Mouse (Mus musculus) CH12.LX (cell line): ENCODE data around the gene Dnaaf5. TPM values are rescaled to one million over a fixed set of nuclear protein-coding genes. Genes with fewer than 3 reads are reported as not detected.

Experiments
- DNase-seq: peaks from one replicate; pipeline ENCODE4 v3.0.0-alpha.2; 2013; ENCODE audit errors: extremely low read depth
- H3K27ac ChIP-seq: 2 replicates; pipeline ENCODE4 v1.5.1; 2012; ENCODE audit warnings: low read depth, mild to moderate bottlenecking, control low read depth, moderate library complexity; ENCODE audit not compliant: insufficient read depth
- H3K27me3 ChIP-seq: replicated peaks from 2 replicates; pipeline ENCODE3; 2012; ENCODE audit warnings: inconsistent platforms
- H3K36me3 ChIP-seq, 2 experiments: replicated peaks in 1 of 2; 2 replicates each; pipeline versions ENCODE3 to v1.6.1; 2012; ENCODE audit warnings: inconsistent platforms in 1 of 2, low read length in 1 of 2, mild to moderate bottlenecking in 1 of 2, mixed read lengths in 1 of 2, moderate library complexity in 1 of 2; ENCODE audit not compliant: control insufficient read depth in 1 of 2, insufficient read depth in 1 of 2
- H3K4me1 ChIP-seq, 2 experiments: 2 replicates each; pipeline ENCODE4 v1.6.1; 2012; ENCODE audit warnings: inconsistent platforms in 1 of 2, moderate library complexity in 1 of 2; ENCODE audit not compliant: insufficient read depth in 2 of 2, control insufficient read depth in 1 of 2
- H3K4me2 ChIP-seq: 2 replicates; pipeline ENCODE4 v1.6.1; 2012; ENCODE audit warnings: low read depth, mild to moderate bottlenecking, control low read depth; ENCODE audit not compliant: poor library complexity, insufficient read depth, severe bottlenecking
- H3K4me3 ChIP-seq, 3 experiments: fragments of 150-350 bp in 1 of 3; sonication (generic) in 1 of 3; replicated peaks in 1 of 3; 2 replicates each; pipeline versions ENCODE3 to v1.5.1; 2011 to 2012; ENCODE audit warnings: low read depth in 2 of 3, low read length in 2 of 3, mild to moderate bottlenecking in 2 of 3, moderate library complexity in 2 of 3, control low read depth in 1 of 3, improper control_type of control experiment in 1 of 3, inconsistent platforms in 1 of 3, mixed read lengths in 1 of 3; ENCODE audit not compliant: poor library complexity in 1 of 3
- H3K79me2 ChIP-seq: replicated peaks from 2 replicates; pipeline ENCODE4 v1.6.1; 2012; ENCODE audit warnings: mild to moderate bottlenecking, moderate library complexity; ENCODE audit not compliant: control insufficient read depth, poor library complexity, insufficient read depth, severe bottlenecking; ENCODE audit errors: extremely low read depth
- H3K9ac ChIP-seq: 2 replicates; pipeline ENCODE4 v1.6.1; 2012; ENCODE audit warnings: low read depth, mild to moderate bottlenecking, control low read depth, moderate library complexity; ENCODE audit not compliant: insufficient read depth
- H3K9me3 ChIP-seq: replicated peaks from 2 replicates; pipeline ENCODE3; 2012; ENCODE audit warnings: low read length, inconsistent platforms, mixed read lengths
- CHD1 ChIP-seq: IDR thresholded peaks from 2 replicates; pipeline ENCODE4 v1.6.1; 2012; ENCODE audit warnings: low read depth, low read length, improper control_type of control experiment, inconsistent platforms
- CHD2 ChIP-seq: IDR thresholded peaks from 2 replicates; pipeline ENCODE4 v1.6.1; 2011; ENCODE audit warnings: low read length, improper control_type of control experiment
- EP300 ChIP-seq: IDR thresholded peaks from 2 replicates; pipeline ENCODE4 v1.6.1; 2011; ENCODE audit warnings: low read length, improper control_type of control experiment
- ETS1 ChIP-seq: conservative IDR thresholded peaks from 2 replicates; pipeline ENCODE4 v1.6.1; 2012; ENCODE audit warnings: low read depth, mild to moderate bottlenecking, inconsistent platforms, low read length, improper control_type of control experiment, moderate library complexity
- IRF4 ChIP-seq: IDR thresholded peaks from 2 replicates; pipeline ENCODE4 v1.6.1; 2014; ENCODE audit warnings: low read depth, mild to moderate bottlenecking, inconsistent platforms, low read length, improper control_type of control experiment
- JUN ChIP-seq: IDR thresholded peaks from 2 replicates; pipeline ENCODE4 v1.6.1; 2011; ENCODE audit warnings: low read depth, mild to moderate bottlenecking, low read length, improper control_type of control experiment, moderate library complexity; ENCODE audit not compliant: insufficient read depth
- MAX ChIP-seq: IDR thresholded peaks from 2 replicates; pipeline ENCODE4 v1.6.1; 2011; ENCODE audit warnings: low read length, improper control_type of control experiment
- MXI1 ChIP-seq: IDR thresholded peaks from 2 replicates; pipeline ENCODE4 v1.6.1; 2011; ENCODE audit warnings: mild to moderate bottlenecking, low read depth, low read length, improper control_type of control experiment
- MYC ChIP-seq: IDR thresholded peaks from 2 replicates; pipeline ENCODE4 v1.6.1; 2011; ENCODE audit warnings: low read depth, mild to moderate bottlenecking, improper control_type of control experiment, low read length
- NRF1 ChIP-seq: IDR thresholded peaks from 2 replicates; pipeline ENCODE4 v1.6.1; 2014; ENCODE audit warnings: low read depth, mild to moderate bottlenecking, inconsistent platforms, low read length, improper control_type of control experiment, moderate library complexity
- POLR2AphosphoS2 ChIP-seq: IDR thresholded peaks from 2 replicates; pipeline ENCODE4 v1.6.1; 2011; ENCODE audit warnings: low read depth, low read length, improper control_type of control experiment
- RAD21 ChIP-seq: IDR thresholded peaks from 2 replicates; pipeline ENCODE4 v1.6.1; 2011; ENCODE audit warnings: low read depth, mild to moderate bottlenecking, low read length, improper control_type of control experiment, moderate library complexity
- RCOR1 ChIP-seq: conservative IDR thresholded peaks from 2 replicates; pipeline ENCODE4 v1.6.1; 2012; ENCODE audit warnings: low read depth, mild to moderate bottlenecking, inconsistent platforms, low read length, improper control_type of control experiment
- SIN3A ChIP-seq: IDR thresholded peaks from 2 replicates; pipeline ENCODE4 v1.6.1; 2012; ENCODE audit warnings: low read length, improper control_type of control experiment, inconsistent platforms
- SMC3 ChIP-seq: IDR thresholded peaks from 2 replicates; pipeline ENCODE4 v1.6.1; 2011; ENCODE audit warnings: low read depth, low read length, improper control_type of control experiment
- TCF12 ChIP-seq: IDR thresholded peaks from 2 replicates; pipeline ENCODE4 v1.6.1; 2014; ENCODE audit warnings: low read depth, mild to moderate bottlenecking, inconsistent platforms, low read length, improper control_type of control experiment
- UBTF ChIP-seq: IDR thresholded peaks from 2 replicates; pipeline ENCODE4 v1.6.1; 2012; ENCODE audit warnings: low read depth, mild to moderate bottlenecking, inconsistent platforms, low read length, improper control_type of control experiment, moderate library complexity
- USF1 ChIP-seq: IDR thresholded peaks from 2 replicates; pipeline ENCODE4 v1.6.1; 2014; ENCODE audit warnings: low read depth, mild to moderate bottlenecking, inconsistent platforms, low read length, improper control_type of control experiment
- ZC3H11A ChIP-seq: IDR thresholded peaks from 2 replicates; pipeline ENCODE4 v1.6.1; 2012; ENCODE audit warnings: low read depth, mild to moderate bottlenecking, inconsistent platforms, low read length, improper control_type of control experiment
- ZKSCAN1 ChIP-seq: IDR thresholded peaks from 2 replicates; pipeline ENCODE4 v1.6.1; 2012; ENCODE audit warnings: low read depth, inconsistent platforms, low read length, improper control_type of control experiment, borderline replicate concordance
- ZNF384 ChIP-seq: IDR thresholded peaks from 2 replicates; pipeline ENCODE4 v1.6.1; 2012; ENCODE audit warnings: low read depth, low read length, improper control_type of control experiment, inconsistent platforms
- dilution Hi-C: fragments of 300-500 bp; cut with MboI; formaldehyde crosslinking; loops from 2 replicates; pipeline ENCODE4 v1.14.3; 2020; ENCODE audit warnings: low sequenced_read_pairs; ENCODE audit not compliant: extremely low pct_unique_long_range_greater_than_20kb, extremely low pct_ligation_motif_present
- in situ Hi-C: fragments of 300-500 bp; cut with MboI; formaldehyde crosslinking; loops from 3 replicates; pipeline ENCODE4 v1.14.3; 2019; ENCODE audit warnings: low sequenced_read_pairs, low pct_ligation_motif_present, low pct_unique_long_range_greater_than_20kb, mixed read lengths
- polyA plus RNA-seq: library from polyadenylated mRNA; unstranded; fragments of >175 nt; gene quantifications from 2 replicates; pipeline ENCODE4 v1.2.1, GENCODE M21; 2012; ENCODE audit warnings: low read depth; ENCODE audit not compliant: insufficient read length
- total RNA-seq, 2 experiments: library from RNA; depleted of rRNA; stranded (reverse); fragments of 300-350 nt in 1 of 2; fragments of >200 nt in 1 of 2; gene quantifications; 2 replicates each; pipeline ENCODE4 v1.2.3; 2012 to 2014

Gene Dnaaf5
- total and polyA plus RNA-seq, 3 experiments, result 17.9 to 25.2 (median 21.7) TPM

GRCm38 (mm10) chr5:139129572-139130151 is 20.4 kb upstream of the Dnaaf5 start:
- dilution Hi-C loops, result no loop called here
- H3K9ac ChIP-seq, result no peak overlapping the region

GRCm38 (mm10) chr5:139130351-139130750 is 19.7 kb upstream of the Dnaaf5 start:
- Histone ChIP-seq H3K27ac (no peak overlapping the region), H3K4me2 (no peak overlapping the region), H3K4me1 (no peaks in the 10 kb centered on the region), H3K9ac (no peak overlapping the region), H3K36me3 (no peaks in the 10 kb centered on the region), H3K79me2 (no peaks in the 10 kb centered on the region), H3K9me3 (no peaks in the 10 kb centered on the region), H3K4me3 (no peak overlapping the region), H3K27me3 (no peaks in the 10 kb centered on the region)
- dilution Hi-C loops, result no loop called here
- no peak for DNase-seq
- TF ChIP-seq UBTF, result no peak
- TF ChIP-seq RCOR1, result no peak
- no peak for TF ChIP-seq SMC3
- TF ChIP-seq MYC, result no peak
- no peak for TF ChIP-seq ZC3H11A
- TF ChIP-seq TCF12, result no peak
- TF ChIP-seq SIN3A, result no peak
- no peak for TF ChIP-seq RAD21
- TF ChIP-seq EP300, result no peak
- TF ChIP-seq IRF4, result no peak
- in situ Hi-C loops, result no loop called here

More at GRCm38 (mm10) chr5:139129572-139130151, 20.4 kb upstream of the Dnaaf5 start:
- Histone ChIP-seq H3K4me1 (no peaks in the 10 kb centered on the region), H3K27ac (no peak overlapping the region), H3K4me3 (no peak overlapping the region), H3K9me3 (no peaks in the 10 kb centered on the region), H3K27me3 (no peaks in the 10 kb centered on the region), H3K4me2 (no peak overlapping the region), H3K36me3 (no peaks in the 10 kb centered on the region), H3K79me2 (no peaks in the 10 kb centered on the region)
- DNase-seq, result no peak
- in situ Hi-C loops, result no loop called here
- no peak for TF ChIP-seq ZNF384
- TF ChIP-seq MXI1, result no peak
- no peak for TF ChIP-seq CHD1
- no peak for TF ChIP-seq ETS1

GRCm38 (mm10) chr5:139134501-139134900 is 15.5 kb upstream of the Dnaaf5 start:
- in situ Hi-C loops, result no loop called here
- Histone ChIP-seq H3K4me3 (no peak overlapping the region), H3K9me3 (peaks cover 3% of the 10 kb centered on the region)

More at GRCm38 (mm10) chr5:139134501-139134900, 15.5 kb upstream of the Dnaaf5 start:
- no peaks in the 10 kb centered on the region for H3K36me3 ChIP-seq
- no peak for TF ChIP-seq JUN
- no peak for TF ChIP-seq USF1
- no peak for TF ChIP-seq MAX
- TF ChIP-seq CHD2, result no peak
- TF ChIP-seq ZKSCAN1, result no peak
- TF ChIP-seq NRF1, result no peak
- TF ChIP-seq POLR2AphosphoS2, result no peak
- H3K4me2 ChIP-seq, result no peak overlapping the region
- no peak for DNase-seq
- H3K4me1 ChIP-seq, result 0 out of 4 replicates have a peak, but pooled peaks cover 0 to 2% of the 10 kb centered on the region in 2 experiments
- H3K27ac ChIP-seq, result no peak overlapping the region
- dilution Hi-C loops, result no loop called here
- H3K27me3 ChIP-seq, result no peaks in the 10 kb centered on the region
- H3K9ac ChIP-seq, result no peak overlapping the region
- H3K79me2 ChIP-seq, result no peaks in the 10 kb centered on the region
